Mouse (Mus musculus): ENCODE measurements around the gene Olfr1441.
A peak's percentile ranks its signal among the peaks of the same experiment; 100 is the strongest.

Gene Olfr1441

DNA sequence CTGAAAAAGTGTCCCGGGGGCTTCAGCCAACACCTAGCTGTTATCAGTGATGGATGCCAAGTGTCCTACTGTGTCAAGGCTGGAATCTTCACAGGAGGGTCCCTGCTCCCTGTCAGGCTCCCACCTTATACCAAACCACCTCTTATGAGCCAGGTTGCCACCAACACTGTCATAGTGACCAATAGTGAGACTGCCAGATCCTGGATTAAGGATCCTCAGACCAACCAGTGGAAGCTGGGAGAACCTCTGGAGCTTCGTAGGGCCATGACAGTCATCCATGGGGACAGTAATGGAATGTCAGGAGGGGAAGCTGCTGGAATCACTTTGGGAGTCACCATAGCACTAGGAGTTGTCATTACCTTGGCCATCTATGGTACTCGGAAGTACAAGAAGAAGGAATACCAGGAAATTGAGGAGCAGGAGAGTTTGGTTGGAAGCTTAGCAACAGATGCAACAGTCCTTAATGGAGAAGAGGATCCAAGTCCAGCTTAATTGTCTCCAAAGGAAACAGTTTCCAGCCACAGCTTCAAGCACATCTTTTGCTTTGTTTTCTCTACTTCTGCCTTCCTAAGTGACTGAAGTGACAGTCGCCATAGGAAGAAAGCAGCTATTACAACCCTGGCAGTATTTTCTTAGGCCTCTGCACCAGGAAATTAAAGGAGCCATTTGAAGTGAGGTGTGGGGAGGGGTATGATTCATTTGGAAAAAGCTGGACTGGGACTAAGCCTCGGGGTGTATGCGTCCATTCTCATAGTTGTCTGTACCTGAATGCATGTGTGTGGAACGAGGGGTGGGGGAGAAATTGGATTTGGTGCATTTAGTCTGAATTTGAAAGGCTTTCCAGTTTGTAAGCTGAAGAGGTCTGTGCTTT, 45.9 kb downstream of the Olfr1441 start:
- no peak for ATAC-seq (ENCODE audit: insufficient number of reproducible peaks, low FRiP score, low TSS enrichment)

DNA sequence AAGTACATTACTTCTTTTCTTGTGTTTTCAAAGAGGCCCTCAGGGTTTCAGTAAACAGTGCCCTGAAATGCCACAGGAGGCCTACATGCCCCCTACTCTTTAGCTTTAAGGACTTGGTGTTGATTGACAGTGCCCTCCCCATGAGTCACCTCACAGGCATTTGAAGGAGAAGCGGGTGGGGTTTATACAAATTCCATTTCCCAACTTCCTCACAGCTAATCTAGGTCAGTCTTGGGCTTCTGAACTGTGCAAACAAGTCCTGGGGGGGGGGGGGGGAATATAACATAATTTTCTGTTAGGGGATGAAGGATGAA, 46.4 kb downstream of the Olfr1441 start:
- no peak for ATAC-seq (ENCODE audit: insufficient number of reproducible peaks, low FRiP score, low TSS enrichment)

DNA sequence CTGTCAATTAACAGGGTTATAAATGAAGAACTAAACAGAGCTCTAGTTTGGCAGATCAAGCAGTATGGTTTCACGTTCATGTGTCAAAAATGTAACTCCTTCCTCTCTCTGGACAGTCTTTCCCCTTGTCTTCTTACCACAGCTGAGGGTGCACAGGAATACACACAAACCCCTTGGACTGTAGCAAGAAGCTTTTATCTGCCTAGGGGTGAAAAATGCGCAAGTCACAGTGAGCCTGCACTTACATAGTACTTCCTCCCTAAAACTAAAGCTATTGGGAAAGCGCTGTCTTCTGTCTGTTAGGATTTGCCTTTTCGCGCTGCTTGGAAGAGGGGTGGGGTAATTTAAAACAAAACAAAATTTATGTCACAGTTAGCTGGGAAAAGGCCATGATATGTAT, 46.9 kb downstream of the Olfr1441 start:
- ATAC-seq (ENCODE audit: insufficient number of reproducible peaks, low FRiP score, low TSS enrichment), result no peak

DNA sequence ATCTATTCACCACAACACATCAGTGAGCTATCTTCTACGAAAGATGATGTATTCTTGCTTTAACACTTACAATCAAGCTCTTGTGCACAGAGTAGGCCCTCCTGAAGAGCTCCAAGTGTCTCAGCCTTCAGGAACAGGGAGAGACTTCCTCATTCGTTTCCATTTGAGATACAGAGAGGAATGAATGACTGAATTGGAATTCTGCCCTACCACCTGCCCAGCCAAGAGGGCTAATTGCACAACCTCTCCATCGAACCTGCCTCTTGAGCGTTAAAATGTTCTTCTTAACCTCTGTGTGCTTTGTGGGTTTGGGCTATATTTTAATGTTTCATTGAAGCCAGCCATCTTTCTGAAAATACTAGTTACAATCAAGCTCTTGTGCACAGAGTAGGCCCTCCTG, 47.4 kb downstream of the Olfr1441 start:
- no peak for ATAC-seq (ENCODE audit: insufficient number of reproducible peaks, low FRiP score, low TSS enrichment)

DNA sequence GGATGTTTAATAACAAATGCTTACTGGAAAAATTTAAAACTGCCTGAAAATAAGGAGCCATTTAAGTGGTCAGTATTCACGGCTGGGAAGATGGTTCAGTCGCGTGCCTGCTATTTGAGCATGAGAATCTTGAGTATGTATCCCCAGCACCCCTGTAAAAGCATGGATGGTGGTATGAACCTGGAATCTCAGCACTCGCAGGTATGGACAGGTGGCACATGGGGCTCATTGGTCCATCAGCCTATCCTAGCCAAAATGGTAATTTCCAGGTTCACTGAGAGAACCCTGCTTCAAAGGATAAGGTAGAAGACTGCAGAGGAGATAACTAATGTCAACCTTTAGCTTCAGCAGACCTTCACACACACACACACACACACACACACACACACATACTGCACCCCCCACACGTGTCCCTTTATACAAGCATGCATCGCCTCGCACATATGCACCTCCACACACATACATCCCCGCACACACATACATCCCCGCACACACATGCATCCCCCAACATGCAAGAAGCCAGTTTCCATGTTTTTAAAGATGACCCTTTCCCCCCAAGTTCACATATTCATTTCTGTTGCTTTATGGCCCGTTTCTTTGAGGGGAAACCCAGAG, 48.4 kb downstream of the Olfr1441 start:
- ATAC-seq (ENCODE audit: insufficient number of reproducible peaks, low FRiP score, low TSS enrichment), result no peak

- ATAC-seq (ENCODE audit: insufficient number of reproducible peaks, low FRiP score, low TSS enrichment), result peak; percentile 36; the same call in 1 of the 2 replicates
Measured at GRCm38 (mm10) chr19:12466204-12466603, 49.0 kb downstream of the Olfr1441 start.

DNA sequence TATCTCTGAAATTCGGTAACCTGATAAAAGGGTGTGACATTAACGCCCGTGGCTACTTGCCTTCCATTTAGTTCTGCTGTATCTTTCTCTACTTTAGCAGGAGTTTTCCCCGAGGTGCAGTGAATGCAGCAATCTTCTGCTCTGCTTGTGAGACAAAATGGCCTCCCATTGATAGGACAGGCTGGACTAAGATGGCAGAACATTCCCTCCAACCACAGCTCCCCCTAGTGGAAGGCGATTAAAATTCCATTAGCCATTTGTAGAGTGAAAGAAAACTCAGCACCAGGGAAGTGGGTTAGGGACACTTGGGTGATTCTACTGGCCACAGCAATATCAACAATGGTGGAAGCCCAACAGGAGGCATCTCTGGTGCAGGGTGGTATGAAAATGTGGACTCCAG, 50.2 kb downstream of the Olfr1441 start:
- no peak for ATAC-seq (ENCODE audit: insufficient number of reproducible peaks, low FRiP score, low TSS enrichment)

DNA sequence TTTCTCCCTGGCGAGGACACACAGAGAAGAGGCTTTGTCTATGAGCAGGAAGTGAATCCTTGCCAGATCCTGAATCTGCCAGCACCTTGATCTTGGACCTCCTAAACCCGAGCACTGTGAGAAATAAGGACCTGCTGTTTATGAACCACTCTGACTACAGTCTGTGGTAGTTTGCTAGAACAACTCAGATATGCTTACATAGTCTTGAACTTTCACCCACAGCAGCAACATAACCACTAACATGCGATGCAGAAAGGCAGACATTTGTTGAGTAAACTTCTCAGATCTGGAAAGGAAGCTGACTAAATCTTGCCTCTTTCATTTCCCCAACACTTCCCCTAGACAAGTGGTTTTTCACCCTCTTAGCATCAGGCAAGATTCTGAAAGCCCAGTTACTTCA, 54.6 kb downstream of the Olfr1441 start:
- no peak for ATAC-seq (ENCODE audit: insufficient number of reproducible peaks, low FRiP score, low TSS enrichment)

DNA sequence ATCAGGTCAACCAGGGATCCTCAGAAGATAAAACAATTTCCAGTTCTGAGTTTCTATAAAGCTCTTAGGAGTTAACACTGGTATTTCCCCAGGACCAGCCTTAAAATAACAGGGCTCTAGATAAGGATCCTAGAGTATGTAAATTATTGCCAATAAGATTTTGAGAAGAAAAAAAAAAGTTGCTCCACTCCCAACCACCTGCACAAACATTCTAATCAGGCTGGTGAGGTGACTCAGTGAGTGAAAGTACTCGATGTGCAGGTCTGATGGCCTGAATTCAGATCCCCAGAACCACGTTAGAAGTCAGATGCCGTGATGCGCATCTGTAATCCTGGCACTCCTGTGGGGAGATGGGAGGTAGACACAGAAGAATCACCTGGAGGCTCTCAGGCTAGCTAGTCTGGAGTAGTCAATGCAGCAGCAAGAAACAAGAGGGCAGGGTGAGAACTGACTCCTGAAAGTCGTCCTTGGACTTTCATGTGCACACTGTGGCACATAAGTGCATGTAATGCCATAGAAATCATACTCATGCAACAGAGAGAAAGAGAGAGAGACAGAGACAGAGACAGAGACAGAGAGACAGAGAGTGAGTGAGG, 55.2 kb downstream of the Olfr1441 start:
- no peak for ATAC-seq (ENCODE audit: insufficient number of reproducible peaks, low FRiP score, low TSS enrichment)

Data from cerebellum, adult (tissue).